Mouse (Mus musculus) mouse trophoblast stem cell (cell line): ENCODE measurements at regions not wholly inside any gene's neighbourhood (a gene's known extent, or its start where the extent isn't known, plus 50 kb on each side); places are given as distances from the start of the nearest gene placed in this dataset.

Experiments
- in situ Hi-C, 2 experiments: fragments of 300-500 bp; cut with MseI, MboI; formaldehyde crosslinking; loops; 2 replicates in 1 of 2; 3 replicates in 1 of 2; pipeline ENCODE4 v1.15.1; 2025

- in situ Hi-C loops: no loop called here
Measured at GRCm38 (mm10) chr2:51013090-51013489, 135.8 kb downstream of the Rnd3 start.

GRCm38 (mm10) chr2:51008251-51008533, 140.7 kb downstream of the Rnd3 start:
- in situ Hi-C loops: no loop called here

- in situ Hi-C loops: no loop called here
Measured at GRCm38 (mm10) chr2:51007409-51008250, 141.3 kb downstream of the Rnd3 start.

- in situ Hi-C loops: no loop called here
Measured at GRCm38 (mm10) chr2:51006818-51007217, 142.1 kb downstream of the Rnd3 start.

GRCm38 (mm10) chr2:51001548-51001947, 147.4 kb downstream of the Rnd3 start:
- in situ Hi-C loops: no loop called here

GRCm38 (mm10) chr2:50983883-50984410, 165.0 kb downstream of the Rnd3 start:
- in situ Hi-C loops: no loop called here

- in situ Hi-C loops: no loop called here
Measured at GRCm38 (mm10) chr2:50982571-50982970, 166.3 kb downstream of the Rnd3 start.

- in situ Hi-C loops: no loop called here
Measured at GRCm38 (mm10) chr2:50978356-50978755, 170.6 kb downstream of the Rnd3 start.

GRCm38 (mm10) chr2:50971131-50971825, 177.6 kb downstream of the Rnd3 start:
- in situ Hi-C loops: no loop called here

GRCm38 (mm10) chr2:50968382-50968781, 180.5 kb downstream of the Rnd3 start:
- in situ Hi-C loops: no loop called here

GRCm38 (mm10) chr2:50967826-50968225, 181.1 kb downstream of the Rnd3 start:
- in situ Hi-C loops: no loop called here

- in situ Hi-C loops: no loop called here
Measured at GRCm38 (mm10) chr2:50967133-50967532, 181.8 kb downstream of the Rnd3 start.

GRCm38 (mm10) chr2:50965485-50966017, 183.4 kb downstream of the Rnd3 start:
- in situ Hi-C loops: no loop called here

GRCm38 (mm10) chr2:50964062-50964461, 184.8 kb downstream of the Rnd3 start:
- in situ Hi-C loops: no loop called here

GRCm38 (mm10) chr2:50961049-50961448, 187.9 kb downstream of the Rnd3 start:
- in situ Hi-C loops: no loop called here

- in situ Hi-C loops: no loop called here
Measured at GRCm38 (mm10) chr2:50959323-50959722, 189.6 kb downstream of the Rnd3 start.

GRCm38 (mm10) chr2:50954361-50955066, 194.4 kb downstream of the Rnd3 start:
- in situ Hi-C loops: no loop called here

- in situ Hi-C loops: no loop called here
Measured at GRCm38 (mm10) chr2:50951027-50951426, 197.9 kb downstream of the Rnd3 start.

GRCm38 (mm10) chr2:50949717-50950116, 199.2 kb downstream of the Rnd3 start:
- in situ Hi-C loops: no loop called here

- in situ Hi-C loops: no loop called here
Measured at GRCm38 (mm10) chr2:50945526-50945925, 203.4 kb downstream of the Rnd3 start.

GRCm38 (mm10) chr2:50943180-50943579, 205.7 kb downstream of the Rnd3 start:
- in situ Hi-C loops: no loop called here

- in situ Hi-C loops: no loop called here
Measured at GRCm38 (mm10) chr2:50942741-50943140, 206.2 kb downstream of the Rnd3 start.
